Mouse (Mus musculus) intestine, postnatal 0 days (tissue): ENCODE data around the gene Slc15a5. TPM values are rescaled to one million over a fixed set of nuclear protein-coding genes. Genes with fewer than 3 reads are reported as not detected.
A peak's percentile ranks its signal among the peaks of the same experiment; 100 is the strongest.

Source experiments
- ATAC-seq: fragments of 200-750 bp; cut with Nextera tagmentation; 2 replicates; pipeline ENCODE4 v1.8.0; 2017; ENCODE audit warnings: mild to moderate bottlenecking, moderate TSS enrichment, moderate library complexity
- H3K27ac ChIP-seq: fragments of 300-500 bp; sonication (generic); 2 replicates; pipeline ENCODE4 v1.5.1; 2014; ENCODE audit warnings: mild to moderate bottlenecking, low read depth, low read length, moderate library complexity
- H3K27me3 ChIP-seq: fragments of 300-500 bp; sonication (generic); replicated peaks from 2 replicates; pipeline ENCODE4 v1.6.1; 2014; ENCODE audit warnings: low read length, mixed read lengths; ENCODE audit not compliant: control insufficient read depth, insufficient read depth
- H3K36me3 ChIP-seq: fragments of 300-500 bp; sonication (generic); 2 replicates; pipeline ENCODE4 v1.6.1; 2014; ENCODE audit warnings: mild to moderate bottlenecking, moderate library complexity; ENCODE audit not compliant: control insufficient read depth, insufficient read depth
- H3K4me1 ChIP-seq: fragments of 300-500 bp; sonication (generic); replicated peaks from 2 replicates; pipeline ENCODE4 v1.6.1; 2014; ENCODE audit warnings: antibody characterized with exemption, low read length, mixed read lengths; ENCODE audit not compliant: control insufficient read depth, insufficient read depth
- H3K4me2 ChIP-seq: fragments of 300-500 bp; sonication (generic); replicated peaks from 2 replicates; pipeline ENCODE4 v1.6.1; 2014; ENCODE audit warnings: low read depth, mild to moderate bottlenecking, moderate library complexity
- H3K4me3 ChIP-seq: fragments of 300-500 bp; sonication (generic); 2 replicates; pipeline ENCODE4 v1.5.1; 2014; ENCODE audit warnings: low read depth, low read length
- H3K9ac ChIP-seq: fragments of 300-500 bp; sonication (generic); 2 replicates; pipeline ENCODE4 v1.6.1; 2014; ENCODE audit warnings: mild to moderate bottlenecking, low read depth, low read length
- H3K9me3 ChIP-seq: fragments of 300-500 bp; sonication (generic); 2 replicates; pipeline ENCODE4 v1.6.1; 2016; ENCODE audit warnings: mixed run types; ENCODE audit not compliant: control insufficient read depth
- CTCF ChIP-seq: sonication (generic); IDR thresholded peaks from 2 replicates; pipeline ENCODE4 v1.5.1; 2016; ENCODE audit warnings: low read depth, mild to moderate bottlenecking, control low read depth, antibody characterized with exemption, moderate library complexity
- WGBS: fragments of 180-500 bp; shearing (Covaris S2); extraction: QIAGEN DNeasy Blood & Tissue Kit; methylation state at CpG from one replicate; pipeline ENCODE4 v1.1.7; 2014; 5-methylcytosine and 5-hydroxymethylcytosine counted together
- polyA plus RNA-seq: library from polyadenylated mRNA; unstranded; fragments of >200 nt; fragmentation: Nextera tagmentation; extraction: Ambion mirVana; gene quantifications from 2 replicates; pipeline ENCODE4 v1.2.1, GENCODE M21; 2015

Gene Slc15a5
- polyA plus RNA-seq, 1 experiment from 2014 or later, result 0.21 TPM

DNA sequence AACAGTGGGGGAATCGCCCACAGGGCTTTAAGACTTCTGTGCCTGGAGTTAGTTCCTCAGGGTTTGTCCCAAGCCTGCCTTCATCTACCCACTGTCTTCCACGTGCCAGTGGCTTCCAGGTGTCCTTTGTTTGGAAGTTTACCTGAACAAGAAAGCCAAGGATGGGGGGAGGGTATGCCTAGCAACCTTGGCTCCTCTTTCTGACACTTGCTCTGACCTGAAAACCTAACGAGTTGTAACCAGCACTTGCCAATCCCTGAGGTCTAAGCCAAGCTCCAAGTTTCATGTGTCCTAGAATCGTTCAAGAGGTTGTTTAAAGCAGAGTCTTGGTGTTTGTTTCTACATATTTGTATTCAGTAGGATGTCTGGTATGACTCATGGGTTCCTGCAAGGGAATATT lies 116.9 kb downstream of the Slc15a5 start:
- Histone ChIP-seq H3K4me1 (no peaks in the 10 kb centered on the region), H3K4me3 (no peak overlapping the region), H3K9ac (no peak overlapping the region), H3K9me3 (no peaks in the 10 kb centered on the region), H3K4me2 (no peak overlapping the region), H3K27me3 (no peaks in the 10 kb centered on the region), H3K27ac (no peak overlapping the region), H3K36me3 (no peaks in the 10 kb centered on the region)
- no peak for TF ChIP-seq CTCF
- 60% methylated on average over 4 of the region's 4 CpGs for WGBS
- ATAC-seq, result no peak

DNA sequence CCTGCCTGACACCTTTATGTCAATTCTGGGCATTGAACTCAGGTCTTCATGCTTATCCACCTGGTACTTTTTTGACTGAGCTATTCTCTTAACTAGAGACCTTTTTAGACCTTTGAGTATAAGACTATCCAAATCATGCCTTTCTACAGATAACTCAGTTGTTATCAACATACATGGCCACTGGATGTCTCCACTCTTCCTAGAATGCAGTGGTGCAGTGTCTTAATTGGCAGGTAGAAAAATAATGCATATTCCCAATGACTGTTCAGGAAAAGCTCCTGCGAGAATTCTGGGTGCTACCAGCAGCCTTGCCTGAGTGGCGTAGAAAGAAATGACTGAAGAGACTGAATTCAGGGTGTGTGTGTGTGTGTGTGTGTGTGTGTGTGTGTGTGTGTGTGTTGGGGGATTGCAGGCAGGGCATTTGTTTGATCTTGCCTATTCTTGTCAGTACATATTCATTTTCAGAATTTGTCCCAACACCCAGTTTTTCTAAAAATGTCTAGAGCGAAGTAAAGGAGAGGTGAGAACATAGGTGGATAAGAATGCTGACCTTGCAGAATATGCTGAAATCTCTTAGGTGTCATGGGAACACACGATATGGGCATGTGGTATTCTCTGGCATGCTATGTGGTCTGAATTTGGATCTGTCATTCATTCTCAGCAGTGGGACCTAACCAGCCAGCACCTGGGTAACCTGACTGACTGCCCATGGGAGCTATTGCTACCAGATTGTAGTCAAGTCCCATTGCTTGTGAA lies 119.5 kb downstream of the Slc15a5 start:
- WGBS, result 93% methylated on average over 4 of the region's 4 CpGs
- Histone ChIP-seq H3K27me3 (no peaks in the 10 kb centered on the region), H3K9me3 (no peaks in the 10 kb centered on the region), H3K4me1 (no peaks in the 10 kb centered on the region), H3K4me2 (no peak overlapping the region), H3K4me3 (no peak overlapping the region), H3K27ac (no peak overlapping the region), H3K36me3 (no peaks in the 10 kb centered on the region), H3K9ac (no peak overlapping the region)
- peak; percentile 37; the same call in 1 of the 2 replicates for TF ChIP-seq CTCF
- ATAC-seq, result no peak

DNA sequence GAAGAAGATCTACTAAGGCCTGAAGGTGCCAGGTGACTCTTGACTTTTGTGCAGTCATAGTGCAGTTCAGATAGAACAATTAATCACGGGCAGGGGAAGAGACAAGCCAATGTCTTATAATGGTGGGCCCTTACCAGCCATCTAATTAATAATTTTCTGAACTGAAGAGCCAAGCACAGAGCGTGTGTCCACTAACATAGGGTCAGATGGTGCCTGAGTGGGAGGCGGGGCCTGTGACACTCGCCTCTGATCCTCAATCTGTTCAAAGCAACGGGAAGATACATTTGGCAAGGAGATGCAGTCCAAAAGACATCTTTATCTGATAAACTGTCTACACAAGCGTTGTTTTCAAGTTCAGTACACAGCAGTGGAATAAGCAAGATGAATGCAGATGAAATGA lies 122.1 kb downstream of the Slc15a5 start:
- Histone ChIP-seq H3K4me2 (no peak overlapping the region), H3K9me3 (no peaks in the 10 kb centered on the region), H3K9ac (no peak overlapping the region), H3K4me3 (no peak overlapping the region), H3K4me1 (no peaks in the 10 kb centered on the region), H3K27me3 (no peaks in the 10 kb centered on the region), H3K27ac (no peak overlapping the region), H3K36me3 (no peaks in the 10 kb centered on the region)
- no peak for TF ChIP-seq CTCF
- ATAC-seq, result no peak
- WGBS, result 86% methylated on average over 6 of the region's 6 CpGs

DNA sequence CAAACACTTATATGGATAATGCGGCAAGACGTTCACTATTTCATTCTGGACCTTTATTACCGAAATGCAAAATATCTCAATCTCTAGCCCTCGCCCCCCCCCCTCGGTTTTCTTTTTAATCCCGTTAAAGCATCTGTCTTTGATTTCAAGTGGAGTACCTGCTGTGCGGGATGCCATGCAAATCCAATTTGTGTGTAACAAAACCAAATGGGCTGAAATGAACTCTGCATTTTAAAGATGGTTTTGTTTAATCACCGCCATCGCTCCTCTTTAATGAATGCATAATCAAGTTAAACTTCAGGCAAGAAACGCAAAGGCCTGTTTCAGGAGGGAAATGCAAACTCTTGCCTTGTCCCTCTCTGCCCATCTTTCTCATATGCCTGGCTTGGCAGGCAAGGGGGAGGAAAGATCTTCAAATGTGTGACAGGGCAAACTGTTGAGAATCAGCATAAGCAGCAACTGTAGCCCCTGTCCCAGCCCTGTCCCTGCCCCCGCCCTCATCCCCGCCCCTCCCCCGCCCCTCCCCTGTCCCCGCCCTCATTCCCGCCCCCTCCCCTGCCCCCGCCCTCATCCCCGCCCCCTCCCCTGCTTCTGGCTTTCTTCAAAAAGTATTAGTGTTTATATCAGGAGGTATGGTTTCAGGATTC lies 122.8 kb downstream of the Slc15a5 start:
- TF ChIP-seq CTCF, result no peak

DNA sequence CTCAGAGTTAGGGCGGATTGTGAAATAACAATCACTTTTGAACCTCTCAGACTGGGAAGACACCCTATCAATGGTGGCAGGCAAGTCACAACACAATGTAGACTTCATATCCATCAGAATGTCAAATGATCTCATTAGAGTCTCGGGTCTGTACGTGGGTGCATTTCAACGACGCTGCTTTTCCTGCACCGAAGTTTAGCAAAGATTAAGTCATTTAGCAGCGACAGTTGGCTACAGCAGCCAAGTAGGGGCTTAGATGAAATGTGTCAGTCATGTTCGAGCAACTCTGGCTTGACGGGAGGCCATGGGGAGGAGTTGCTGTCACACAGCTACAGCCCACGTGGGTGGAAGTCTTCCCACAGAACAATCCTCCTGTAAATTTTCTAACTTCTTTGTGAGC lies 133.2 kb downstream of the Slc15a5 start:
- Histone ChIP-seq H3K4me1 (no peaks in the 10 kb centered on the region), H3K9me3 (no peaks in the 10 kb centered on the region), H3K9ac (no peak overlapping the region), H3K27ac (no peak overlapping the region), H3K27me3 (no peaks in the 10 kb centered on the region), H3K4me2 (no peak overlapping the region), H3K4me3 (no peak overlapping the region), H3K36me3 (no peaks in the 10 kb centered on the region)
- WGBS, result 82% methylated on average over 10 of the region's 10 CpGs
- no peak for ATAC-seq
- TF ChIP-seq CTCF, result no peak

More for the DNA sequence above, 122.8 kb downstream of the Slc15a5 start:
- no peaks in the 10 kb centered on the region for H3K9me3 ChIP-seq
- no peak overlapping the region for H3K4me3 ChIP-seq
- H3K27ac ChIP-seq, result no peak overlapping the region
- no peaks in the 10 kb centered on the region for H3K36me3 ChIP-seq
- H3K4me2 ChIP-seq, result no peak overlapping the region
- 63% methylated on average over 11 of the region's 17 CpGs for WGBS
- H3K9ac ChIP-seq, result no peak overlapping the region
- no peaks in the 10 kb centered on the region for H3K4me1 ChIP-seq
- H3K27me3 ChIP-seq, result no peaks in the 10 kb centered on the region
- ATAC-seq, result no peak

DNA sequence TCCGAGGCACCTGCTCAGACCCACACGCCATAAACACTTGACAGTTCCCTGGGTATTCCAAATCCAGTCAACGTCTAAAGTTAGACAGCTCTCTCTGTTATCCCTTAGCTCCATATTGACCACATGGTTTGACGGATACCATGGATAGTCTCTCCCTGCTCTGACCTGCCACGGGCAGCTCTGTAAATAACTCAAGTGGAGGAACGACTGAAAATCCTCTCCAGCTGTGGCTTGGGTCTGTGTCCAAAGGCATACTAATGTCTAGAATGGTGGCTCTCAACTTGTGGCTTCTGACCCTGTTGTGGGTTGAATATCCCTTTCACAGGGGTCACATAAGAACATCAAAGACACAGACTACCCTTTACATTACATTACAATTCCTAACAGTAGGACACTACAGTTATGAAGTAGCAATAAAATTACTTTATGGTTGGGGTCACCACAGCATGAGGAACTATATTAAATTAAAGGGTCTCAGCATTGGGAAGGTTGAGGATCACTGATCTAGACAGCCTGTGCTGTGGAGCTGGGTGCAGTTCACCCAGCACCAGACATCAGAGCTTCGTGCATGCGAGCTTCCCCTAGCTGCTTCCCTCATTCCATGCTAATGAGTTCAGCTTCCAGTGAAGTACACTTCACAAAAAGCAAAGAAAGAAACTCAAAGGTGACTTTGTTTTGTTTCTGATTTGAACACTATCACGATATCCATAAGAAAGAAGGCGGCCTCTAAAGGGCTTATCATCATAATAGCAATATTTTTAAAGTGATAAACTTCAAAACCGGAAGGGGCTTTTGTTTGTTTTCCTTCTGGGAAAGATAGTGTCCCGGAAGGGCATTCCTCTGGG lies 139.1 kb downstream of the Slc15a5 start:
- no peak overlapping the region for H3K9ac ChIP-seq
- no peak overlapping the region for H3K4me3 ChIP-seq
- 42% methylated on average over 12 of the region's 12 CpGs for WGBS
- H3K9me3 ChIP-seq, result no peaks in the 10 kb centered on the region
- H3K36me3 ChIP-seq, result no peaks in the 10 kb centered on the region
- no peak overlapping the region for H3K27ac ChIP-seq
- no peak overlapping the region for H3K4me2 ChIP-seq
- H3K27me3 ChIP-seq, result no peaks in the 10 kb centered on the region
- no peak for ATAC-seq
- H3K4me1 ChIP-seq, result no peaks in the 10 kb centered on the region
- no peak for TF ChIP-seq CTCF
